Mouse (Mus musculus) liver, embryonic 14.5 days (tissue): ENCODE data around the gene Sct.

ENCODE experiments used
- CTCF ChIP-seq: IDR thresholded peaks from 2 replicates; pipeline ENCODE4 v1.5.1; 2016; ENCODE audit warnings: antibody characterized with exemption, low read depth, control low read depth
- EP300 ChIP-seq: IDR thresholded peaks from 2 replicates; pipeline ENCODE4 v1.6.1; 2016; ENCODE audit warnings: antibody characterized with exemption, low read depth

DNA sequence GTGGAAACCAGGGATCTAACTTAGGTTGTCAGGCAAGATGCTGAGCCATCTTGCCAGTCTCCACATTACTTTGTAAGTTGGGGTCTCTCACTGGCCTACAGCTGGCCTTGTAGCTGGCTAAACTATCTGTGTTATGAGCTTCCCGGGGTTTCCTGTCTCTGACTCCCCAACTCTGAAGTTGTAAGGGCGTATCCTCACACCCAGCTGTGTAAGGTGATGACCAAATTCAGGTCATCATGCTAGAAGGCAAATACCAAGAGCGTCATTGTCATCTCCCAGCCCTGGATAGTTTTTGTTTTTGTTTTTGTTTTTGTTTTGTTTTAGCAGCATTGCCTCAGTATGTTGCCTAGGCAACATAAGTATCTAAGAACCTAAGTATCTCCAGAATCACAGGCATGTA, 8.3 kb downstream of the Sct start:
- TF ChIP-seq CTCF (no peak), EP300 (no peak)
